ENCODE assay signal across 8 mouse cellular contexts in genomic region chr12:69497121-69497520, GRCm38 (mm10).
A peak's percentile ranks its signal among the peaks of the same experiment; 100 is the strongest.
DNase-seq lines count a peak whose midpoint lies in the region; ATAC-seq lines count a peak whose summit lies in the region.

No protein-coding gene starts in this region.

- intact Hi-C loops in left cerebral cortex, postnatal 36 days (cut with DNase I): no loop called here

- no peak overlapping the region for H3K4me2 ChIP-seq in midbrain, embryonic 11.5 days
- peak overlapping the region; percentile 20 for H3K4me2 ChIP-seq in embryonic facial prominence, embryonic 14.5 days (ENCODE audit: low read depth, low read length)
- H3K4me2 ChIP-seq in heart, embryonic 16.5 days (ENCODE audit: low read depth, low read length): peak overlapping the region; percentile 27; the same call in 1 of the 2 replicates
- no peak overlapping the region for H3K4me2 ChIP-seq in liver, embryonic 12.5 days

- H3K27me3 ChIP-seq in midbrain, embryonic 11.5 days (ENCODE audit: control insufficient read depth, insufficient read depth, low read length): no peaks in the 10 kb centered on the region
- H3K27me3 ChIP-seq in midbrain, embryonic 10.5 days (ENCODE audit: low read depth, poor library complexity, severe bottlenecking): no peaks in the 10 kb centered on the region
- no peaks in the 10 kb centered on the region for H3K27me3 ChIP-seq in embryonic facial prominence, embryonic 14.5 days (replicated peaks; ENCODE audit: control insufficient read depth, insufficient read depth, low read length)
- H3K27me3 ChIP-seq in heart, embryonic 16.5 days (ENCODE audit: control insufficient read depth, insufficient read depth, low read length): no peaks in the 10 kb centered on the region
- no peaks in the 10 kb centered on the region for H3K27me3 ChIP-seq in liver, embryonic 12.5 days (replicated peaks)

- H3K9ac ChIP-seq in midbrain, embryonic 11.5 days (ENCODE audit: low read length): no peak overlapping the region
- H3K9ac ChIP-seq in embryonic facial prominence, embryonic 14.5 days (ENCODE audit: low read depth, low read length): no peak overlapping the region
- H3K9ac ChIP-seq in heart, embryonic 16.5 days (ENCODE audit: low read length): no peak overlapping the region
- no peak overlapping the region for H3K9ac ChIP-seq in liver, embryonic 12.5 days

- WGBS in midbrain, embryonic 11.5 days: 83% methylated on average over 7 of the region's 7 CpGs
- WGBS in midbrain, embryonic 10.5 days: 86% methylated on average over 7 of the region's 7 CpGs
- 45% methylated on average over 7 of the region's 7 CpGs for WGBS in embryonic facial prominence, embryonic 14.5 days
- 41% methylated on average over 7 of the region's 7 CpGs for WGBS in heart, embryonic 16.5 days
- WGBS in liver, embryonic 12.5 days (ENCODE audit: insufficient replicate concordance): 70% methylated on average over 7 of the region's 7 CpGs

- H3K27ac ChIP-seq in midbrain, embryonic 11.5 days (ENCODE audit: low read depth, low read length): no peak overlapping the region
- no peak overlapping the region for H3K27ac ChIP-seq in midbrain, embryonic 10.5 days (replicated peaks)
- H3K27ac ChIP-seq in embryonic facial prominence, embryonic 14.5 days (replicated peaks; ENCODE audit: low read depth, low read length): peak overlapping the region; percentile 83
- peak overlapping the region; percentile 72 for H3K27ac ChIP-seq in heart, embryonic 16.5 days (ENCODE audit: low read length)
- H3K27ac ChIP-seq in liver, embryonic 12.5 days: no peak overlapping the region

- no peaks in the 10 kb centered on the region for H3K9me3 ChIP-seq in midbrain, embryonic 11.5 days (ENCODE audit: control insufficient read depth, low read length)
- H3K9me3 ChIP-seq in midbrain, embryonic 10.5 days (replicated peaks): no peaks in the 10 kb centered on the region
- H3K9me3 ChIP-seq in embryonic facial prominence, embryonic 14.5 days (ENCODE audit: control insufficient read depth, low read length): no peaks in the 10 kb centered on the region
- no peaks in the 10 kb centered on the region for H3K9me3 ChIP-seq in heart, embryonic 16.5 days (replicated peaks; ENCODE audit: control insufficient read depth, low read length)
- no peaks in the 10 kb centered on the region for H3K9me3 ChIP-seq in liver, embryonic 12.5 days (replicated peaks)

- ATAC-seq in midbrain, embryonic 11.5 days (ENCODE audit: low FRiP score): no peak
- ATAC-seq in embryonic facial prominence, embryonic 14.5 days (ENCODE audit: low read depth): peak; percentile 75
- ATAC-seq in heart, embryonic 16.5 days (replicated peaks; ENCODE audit: extremely low read depth, insufficient read depth, low FRiP score): peak; percentile 66
- ATAC-seq in liver, embryonic 12.5 days: no peak

- peak; percentile 76 for DNase-seq in midbrain, embryonic 11.5 days (ENCODE audit: low spot score, missing footprints)
- DNase-seq in midbrain, embryonic 10.5 days (ENCODE audit: low spot score): no peak
- DNase-seq in embryonic facial prominence, embryonic 14.5 days (ENCODE audit: low spot score): peak; percentile 91
- DNase-seq in left cerebral cortex, postnatal 36 days (ENCODE audit: low spot score in 2 of 2): peak; percentile 36 to 44
- DNase-seq in right cerebral cortex, postnatal 14 days: peak; percentile 32
- no peak for DNase-seq in liver

- no peaks in the 10 kb centered on the region for H3K36me3 ChIP-seq in midbrain, embryonic 11.5 days (ENCODE audit: control insufficient read depth, insufficient read depth, low read length)
- no peaks in the 10 kb centered on the region for H3K36me3 ChIP-seq in midbrain, embryonic 10.5 days
- no peaks in the 10 kb centered on the region for H3K36me3 ChIP-seq in embryonic facial prominence, embryonic 14.5 days (ENCODE audit: control insufficient read depth, insufficient read depth, low read length)
- no peaks in the 10 kb centered on the region for H3K36me3 ChIP-seq in heart, embryonic 16.5 days (ENCODE audit: control insufficient read depth, insufficient read depth)
- no peaks in the 10 kb centered on the region for H3K36me3 ChIP-seq in liver, embryonic 12.5 days

- H3K4me3 ChIP-seq in midbrain, embryonic 11.5 days (ENCODE audit: low read depth, low read length): no peak overlapping the region
- H3K4me3 ChIP-seq in midbrain, embryonic 10.5 days: no peak overlapping the region
- H3K4me3 ChIP-seq in embryonic facial prominence, embryonic 14.5 days (ENCODE audit: low read depth, low read length): no peak overlapping the region
- no peak overlapping the region for H3K4me3 ChIP-seq in heart, embryonic 16.5 days (ENCODE audit: low read length)
- H3K4me3 ChIP-seq in liver, embryonic 12.5 days: no peak overlapping the region

- H3K4me1 ChIP-seq in midbrain, embryonic 11.5 days (ENCODE audit: control insufficient read depth, insufficient read depth, low read length): peaks cover 1% of the 10 kb centered on the region; the same call in 1 of the 2 replicates
- H3K4me1 ChIP-seq in midbrain, embryonic 10.5 days: peaks cover 10% of the 10 kb centered on the region
- peaks cover 43% of the 10 kb centered on the region for H3K4me1 ChIP-seq in embryonic facial prominence, embryonic 14.5 days (ENCODE audit: control insufficient read depth, insufficient read depth, low read length)
- peaks cover 43% of the 10 kb centered on the region for H3K4me1 ChIP-seq in heart, embryonic 16.5 days (ENCODE audit: control insufficient read depth, insufficient read depth, low read length)
- H3K4me1 ChIP-seq in liver, embryonic 12.5 days: peaks cover 23% of the 10 kb centered on the region

Comparison
In these comparisons a context has a peak if more than half of its experiments do, and no peak if none do; other contexts are left out.
1. DNase-seq: peak in midbrain, embryonic 11.5 days (single experiment), embryonic facial prominence, embryonic 14.5 days (single experiment), left cerebral cortex, postnatal 36 days (2 of 2) and right cerebral cortex, postnatal 14 days (single experiment); none in midbrain, embryonic 10.5 days (single experiment) and liver (single experiment).
2. ATAC-seq: peak in embryonic facial prominence, embryonic 14.5 days (single experiment) and heart, embryonic 16.5 days (single experiment); none in midbrain, embryonic 11.5 days (single experiment) and liver, embryonic 12.5 days (single experiment).
3. H3K27ac ChIP-seq: peak in embryonic facial prominence, embryonic 14.5 days (single experiment) and heart, embryonic 16.5 days (single experiment); none in midbrain, embryonic 11.5 days (single experiment), midbrain, embryonic 10.5 days (single experiment) and liver, embryonic 12.5 days (single experiment).
4. H3K4me2 ChIP-seq: peak in embryonic facial prominence, embryonic 14.5 days (single experiment) and heart, embryonic 16.5 days (single experiment); none in midbrain, embryonic 11.5 days (single experiment) and liver, embryonic 12.5 days (single experiment).